Mouse (Mus musculus) heart, postnatal 25 days (tissue): ENCODE results near the gene Tenm4. TPM values are rescaled to one million over a fixed set of nuclear protein-coding genes. Genes with fewer than 3 reads are reported as not detected.
"Not testable (repeated sequence)": the region's sequence is repeated elsewhere in the genome, so short reads cannot be mapped to it uniquely, and the experiment has no call there.

Experiments
- DNase-seq: peaks from one replicate; pipeline ENCODE4 v3.0.0; 2022; ENCODE audit warnings: low spot score
- intact Hi-C: fragments of 180-260 bp; cut with DNase I; formaldehyde crosslinking; loops from one replicate; pipeline ENCODE4 v1.15.1; 2025
- microRNA-seq: library from miRNA; unstranded; fragments of <30 nt; microRNA quantifications from one replicate; pipeline ENCODE4 v1.2.0, GENCODE M21; 2022
- total RNA-seq, 2 experiments: library from RNA; stranded (reverse); gene quantifications; 2 replicates each; pipeline ENCODE4 v1.2.3; 2021

Tenm4 gene
- total RNA-seq, 2 experiments from 2014 or later: 1.0 to 1.1 TPM

GRCm38 (mm10) chr7:96943715-96944377, 772.8 kb downstream of the Tenm4 start:
- intact Hi-C loops: no loop called here
- DNase-seq: no peak

GRCm38 (mm10) chr7:96946501-96946900, 775.5 kb downstream of the Tenm4 start:
- DNase-seq, intact Hi-C loops: not testable (repeated sequence)

- intact Hi-C loops: no loop called here
- DNase-seq: peak; percentile 85
Measured at GRCm38 (mm10) chr7:96951281-96952051, 780.4 kb downstream of the Tenm4 start, which contains the start of gene Nars2. Gene Nars2 (plus strand): TSS chr7:96951505.

- intact Hi-C loops: no loop called here
Measured at GRCm38 (mm10) chr7:96952094-96952493, 781.0 kb downstream of the Tenm4 start.

GRCm38 (mm10) chr7:96959168-96959567, 788.1 kb downstream of the Tenm4 start:
- DNase-seq: no peak

More at GRCm38 (mm10) chr7:96952094-96952493, 781.0 kb downstream of the Tenm4 start:
- DNase-seq: no peak

More at GRCm38 (mm10) chr7:96959168-96959567, 788.1 kb downstream of the Tenm4 start:
- intact Hi-C loops: no loop called here

Small RNA genes within 50 kb of the gene (microRNA-seq; reads per million reads assigned to microRNA genes)
- gene Mir6394 (not detected), gene Mir708 (47.5 reads per million, percentile 49 among the genes with 10 or more reads in this experiment)
